Mouse (Mus musculus) left cerebral cortex, postnatal 10 days (tissue): Measurements from ENCODE around the gene Alox12. TPM values are rescaled to one million over a fixed set of nuclear protein-coding genes. Genes with fewer than 3 reads are reported as not detected.
A peak's percentile ranks its signal among the peaks of the same experiment; 100 is the strongest.

ENCODE experiments used
- DNase-seq, 2 experiments: peaks; one replicate each; pipeline ENCODE4 v3.0.0; 2021 to 2022; ENCODE audit warnings: low spot score in 2 of 2, mixed read lengths in 1 of 2; ENCODE audit errors: extremely low spot score in 1 of 2
- intact Hi-C: fragments of 180-260 bp; cut with DNase I; formaldehyde crosslinking; loops from one replicate; pipeline ENCODE4 v1.15.1; 2025
- microRNA-seq: library from miRNA; unstranded; fragments of <30 nt; microRNA quantifications from one replicate; pipeline ENCODE4 v1.2.0, GENCODE M21; 2022
- total RNA-seq, 2 experiments: library from RNA; stranded (reverse); gene quantifications; 2 replicates each; pipeline ENCODE4 v1.2.3; 2021

The Alox12 gene
- total RNA-seq, 2 experiments from 2014 or later, result 0.32 to 0.41 TPM

GRCm38 (mm10) chr11:70210681-70211080, 44.5 kb downstream of the Alox12 start:
- DNase-seq, result no peak
- intact Hi-C loops, result loop anchor here (10.0 kb wide), 1 partner anchor 276 kb away; the partner anchor contains the start of gene Ybx2

- DNase-seq, result no peak
- intact Hi-C loops, result no loop called here
Observed at GRCm38 (mm10) chr11:70208778-70209388, 46.3 kb downstream of the Alox12 start.

- no peak for DNase-seq
- intact Hi-C loops, result no loop called here
Observed at GRCm38 (mm10) chr11:70207283-70207682, 47.9 kb downstream of the Alox12 start.

- no peak for DNase-seq
- intact Hi-C loops, result no loop called here
Observed at GRCm38 (mm10) chr11:70206801-70207200, 48.4 kb downstream of the Alox12 start.

- intact Hi-C loops, result no loop called here
- DNase-seq, result peak; percentile 77 to 88
Observed at GRCm38 (mm10) chr11:70201691-70202090, 53.5 kb downstream of the Alox12 start.

- DNase-seq, result no peak
- intact Hi-C loops, result no loop called here
Observed at GRCm38 (mm10) chr11:70200036-70200608, 55.0 kb downstream of the Alox12 start.

- intact Hi-C loops, result no loop called here
Observed at GRCm38 (mm10) chr11:70199107-70199506, 56.0 kb downstream of the Alox12 start.

GRCm38 (mm10) chr11:70198332-70198731, 56.8 kb downstream of the Alox12 start:
- no peak for DNase-seq
- intact Hi-C loops, result no loop called here

More at GRCm38 (mm10) chr11:70199107-70199506, 56.0 kb downstream of the Alox12 start:
- DNase-seq, result no peak

GRCm38 (mm10) chr11:70193354-70194285, 61.5 kb downstream of the Alox12 start:
- DNase-seq, result no peak
- intact Hi-C loops, result no loop called here

GRCm38 (mm10) chr11:70192157-70192556, 63.0 kb downstream of the Alox12 start:
- DNase-seq, result no peak
- intact Hi-C loops, result no loop called here

Small RNA genes within 50 kb of the gene (microRNA-seq; reads per million reads assigned to microRNA genes)
- gene Mir195a (5,168 reads per million, percentile 92 among the genes with 10 or more reads in this experiment), gene Mir497 (not detected), gene Mir497b (not detected)

Other genes with a start within 250 kb of the Alox12 start
- gene Acadvl, start 239.9 kb downstream of the Alox12 start, total RNA-seq, result 10 to 100 TPM; 44.8 to 48.0 TPM
- gene Dlg4, start 238.4 kb downstream of the Alox12 start, total RNA-seq, result 100 to 1,000 TPM; 871 to 875 TPM
- gene Asgr1, start 201.3 kb downstream of the Alox12 start, total RNA-seq, result 1 to 10 TPM; 1.4 to 1.5 TPM
- not detected for gene Asgr2, start 162.7 kb downstream of the Alox12 start, total RNA-seq
- under 1 TPM; 0.30 to 0.36 TPM for gene Mgl2, start 125.0 kb downstream of the Alox12 start, total RNA-seq
- gene Clec10a, start 99.2 kb downstream of the Alox12 start, total RNA-seq, result 1 to 10 TPM; 1.2 to 3.4 TPM
- gene Slc16a11, start 42.6 kb downstream of the Alox12 start, total RNA-seq, result 10 to 100 TPM; 33.9 to 37.1 TPM
- gene Slc16a13, start 34.3 kb downstream of the Alox12 start, total RNA-seq, result 10 to 100 TPM in 1 of 2 experiments, 1 to 10 TPM in 1; 8.9 to 10.6 TPM
- gene Bcl6b, start 25.6 kb downstream of the Alox12 start, total RNA-seq, result 1 to 10 TPM; 7.1 to 8.6 TPM
- gene 0610010K14Rik, start 17.4 kb downstream of the Alox12 start, total RNA-seq, result 10 to 100 TPM; 53.7 to 54.1 TPM
- 1 to 10 TPM; 6.0 to 8.7 TPM for gene Gm21988, start 15.5 kb downstream of the Alox12 start, total RNA-seq
- gene Rnasek, start 15.5 kb downstream of the Alox12 start, total RNA-seq, result 100 to 1,000 TPM; 279 to 285 TPM
- gene Alox12e, start 67.3 kb upstream of the Alox12 start, total RNA-seq, result under 1 TPM; 0.20 to 0.45 TPM
- gene Alox15, start 96.7 kb upstream of the Alox12 start, total RNA-seq, result not detected
- 10 to 100 TPM; 48.1 to 48.6 TPM for gene Pelp1, start 154.7 kb upstream of the Alox12 start, total RNA-seq
- gene Arrb2, start 177.3 kb upstream of the Alox12 start, total RNA-seq, result 10 to 100 TPM; 75.3 to 76.9 TPM
- 10 to 100 TPM; 20.7 to 23.1 TPM for gene Med11, start 196.6 kb upstream of the Alox12 start, total RNA-seq
- 1 to 10 TPM; 1.0 to 1.1 TPM for gene Zmynd15, start 204.1 kb upstream of the Alox12 start, total RNA-seq
- gene Cxcl16, start 204.6 kb upstream of the Alox12 start, total RNA-seq, result under 1 TPM; 0.69 to 0.71 TPM
- 1 to 10 TPM; 1.4 to 1.5 TPM for gene Tm4sf5, start 249.9 kb upstream of the Alox12 start, total RNA-seq